Mouse (Mus musculus) olfactory bulb, adult 2 months (tissue): Measurements from ENCODE around the gene Tmed2. TPM values are rescaled to one million over a fixed set of nuclear protein-coding genes. Genes with fewer than 3 reads are reported as not detected.
"Not testable (repeated sequence)": the region's sequence is repeated elsewhere in the genome, so short reads cannot be mapped to it uniquely, and the experiment has no call there.

ENCODE experiments used
- H3K27ac ChIP-seq: fragments of 200-500 bp; 2 replicates; pipeline ENCODE4 v1.5.1; 2012; ENCODE audit warnings: low read depth, low read length; ENCODE audit not compliant: insufficient read depth
- H3K4me1 ChIP-seq: fragments of 200-500 bp; 2 replicates; pipeline ENCODE4 v1.6.1; 2012; ENCODE audit warnings: low read length; ENCODE audit not compliant: control insufficient read depth, insufficient read depth
- H3K4me3 ChIP-seq: fragments of 200-500 bp; 2 replicates; pipeline ENCODE4 v1.5.1; 2012; ENCODE audit warnings: mild to moderate bottlenecking, low read depth, low read length, moderate library complexity; ENCODE audit not compliant: insufficient read depth
- CTCF ChIP-seq: fragments of 200-500 bp; IDR thresholded peaks from 2 replicates; pipeline ENCODE4 v1.5.1; 2012; ENCODE audit warnings: low read depth, mild to moderate bottlenecking, low read length, moderate library complexity; ENCODE audit not compliant: insufficient read depth
- POLR2A ChIP-seq: fragments of 200-500 bp; IDR thresholded peaks from 2 replicates; pipeline ENCODE4 v1.6.1; 2012; ENCODE audit warnings: mild to moderate bottlenecking, low read depth, low read length, moderate library complexity; ENCODE audit not compliant: insufficient read depth
- WGBS: fragments of 180-500 bp; shearing (Covaris S2); methylation state at CpG from one replicate; pipeline ENCODE4 v1.1.7; 2018; 5-methylcytosine and 5-hydroxymethylcytosine counted together
- polyA plus RNA-seq: library from polyadenylated mRNA; stranded (reverse); fragments of >200 nt; gene quantifications from 2 replicates; pipeline ENCODE4 v1.2.4, GENCODE M21; 2012; ENCODE audit warnings: low replicate concordance; ENCODE audit not compliant: missing spikeins, insufficient read depth, insufficient read length

The Tmed2 gene
- polyA plus RNA-seq, 1 experiment = not detected

- Histone ChIP-seq H3K4me3 (peak overlapping the region; percentile 83), H3K4me1 (peaks cover 7% of the 10 kb centered on the region; the same call in 1 of the 2 replicates), H3K27ac (peak overlapping the region; percentile 79)
- 3% methylated on average over 30 of the region's 30 CpGs for WGBS
- TF ChIP-seq CTCF (no peak), POLR2A (peak; percentile 54; the same call in 1 of the 2 replicates)
Measured at GRCm38 (mm10) chr5:124598224-124599174, 58.0 kb downstream of the Tmed2 start.

DNA sequence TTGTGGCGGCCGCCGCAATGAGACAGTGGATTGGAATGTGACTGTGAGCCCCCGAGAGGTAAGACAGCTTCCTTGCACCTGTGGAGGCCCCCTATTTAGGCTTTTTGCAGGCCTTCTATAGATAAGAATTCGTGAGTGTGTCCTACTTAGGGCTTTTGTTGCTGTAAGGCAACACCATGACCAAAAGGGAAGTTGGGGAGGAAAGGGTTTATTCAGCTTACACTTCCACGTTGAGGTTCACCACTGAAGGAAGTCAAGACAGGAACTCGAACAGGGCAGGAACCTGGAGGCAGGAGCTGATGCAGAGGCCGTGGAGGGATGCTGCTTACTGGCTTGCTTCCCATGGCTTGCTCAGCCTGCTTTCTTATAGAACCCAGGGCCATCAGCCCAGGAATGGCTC lies 59.2 kb downstream of the Tmed2 start:
- not testable (repeated sequence) for H3K27ac ChIP-seq, H3K4me1 ChIP-seq, H3K4me3 ChIP-seq
- WGBS = 59% methylated on average over 8 of the region's 8 CpGs

Other genes with a start within 250 kb of the Tmed2 start
- not detected in 2 replicates for gene Mphosph9, start 212.7 kb upstream of the Tmed2 start, polyA plus RNA-seq
- gene 2810006K23Rik, start 212.6 kb upstream of the Tmed2 start, polyA plus RNA-seq = not detected in 2 replicates
- not detected in 2 replicates for gene Cdk2ap1, start 177.6 kb upstream of the Tmed2 start, polyA plus RNA-seq
- gene Sbno1, start 114.7 kb upstream of the Tmed2 start, polyA plus RNA-seq = 263 and 488 TPM in 2 replicates
- gene Kmt5a, start 100.8 kb upstream of the Tmed2 start, polyA plus RNA-seq = 371 TPM in 1 of 2 replicates, not detected in the other
- not detected in 2 replicates for gene Rilpl2, start 62.3 kb upstream of the Tmed2 start, polyA plus RNA-seq
- gene Snrnp35, start 57.6 kb upstream of the Tmed2 start, polyA plus RNA-seq = not detected in 2 replicates
- not detected in 2 replicates for gene Rilpl1, start 9.3 kb upstream of the Tmed2 start, polyA plus RNA-seq
- not detected in 2 replicates for gene Ddx55, start 12.2 kb downstream of the Tmed2 start, polyA plus RNA-seq
- not detected in 2 replicates for gene Eif2b1, start 38.4 kb downstream of the Tmed2 start, polyA plus RNA-seq
- not detected in 2 replicates for gene Gtf2h3, start 38.4 kb downstream of the Tmed2 start, polyA plus RNA-seq
- 184 TPM in 1 of 2 replicates, not detected in the other for gene Atp6v0a2, start 87.9 kb downstream of the Tmed2 start, polyA plus RNA-seq
- gene Dnah10, start 184.4 kb downstream of the Tmed2 start, polyA plus RNA-seq = not detected in 2 replicates